Mouse (Mus musculus) left cerebral cortex, postnatal 36 days (tissue): ENCODE data around the gene Arhgap6. TPM values are rescaled to one million over a fixed set of nuclear protein-coding genes. Genes with fewer than 3 reads are reported as not detected.

Source experiments
- DNase-seq, 2 experiments: peaks; one replicate each; pipeline ENCODE4 v3.0.0; 2021 to 2022; ENCODE audit warnings: low spot score in 2 of 2, mixed read lengths in 1 of 2
- intact Hi-C: fragments of 180-260 bp; cut with DNase I; formaldehyde crosslinking; loops from one replicate; pipeline ENCODE4 v1.15.1; 2025
- total RNA-seq, 2 experiments: library from RNA; stranded (reverse); gene quantifications; 2 replicates each; pipeline ENCODE4 v1.2.3; 2021

The Arhgap6 gene
- 10 to 100 TPM in 1 of 2 experiments, 1 to 10 TPM in 1; 6.4 to 10.5 TPM for total RNA-seq

DNA sequence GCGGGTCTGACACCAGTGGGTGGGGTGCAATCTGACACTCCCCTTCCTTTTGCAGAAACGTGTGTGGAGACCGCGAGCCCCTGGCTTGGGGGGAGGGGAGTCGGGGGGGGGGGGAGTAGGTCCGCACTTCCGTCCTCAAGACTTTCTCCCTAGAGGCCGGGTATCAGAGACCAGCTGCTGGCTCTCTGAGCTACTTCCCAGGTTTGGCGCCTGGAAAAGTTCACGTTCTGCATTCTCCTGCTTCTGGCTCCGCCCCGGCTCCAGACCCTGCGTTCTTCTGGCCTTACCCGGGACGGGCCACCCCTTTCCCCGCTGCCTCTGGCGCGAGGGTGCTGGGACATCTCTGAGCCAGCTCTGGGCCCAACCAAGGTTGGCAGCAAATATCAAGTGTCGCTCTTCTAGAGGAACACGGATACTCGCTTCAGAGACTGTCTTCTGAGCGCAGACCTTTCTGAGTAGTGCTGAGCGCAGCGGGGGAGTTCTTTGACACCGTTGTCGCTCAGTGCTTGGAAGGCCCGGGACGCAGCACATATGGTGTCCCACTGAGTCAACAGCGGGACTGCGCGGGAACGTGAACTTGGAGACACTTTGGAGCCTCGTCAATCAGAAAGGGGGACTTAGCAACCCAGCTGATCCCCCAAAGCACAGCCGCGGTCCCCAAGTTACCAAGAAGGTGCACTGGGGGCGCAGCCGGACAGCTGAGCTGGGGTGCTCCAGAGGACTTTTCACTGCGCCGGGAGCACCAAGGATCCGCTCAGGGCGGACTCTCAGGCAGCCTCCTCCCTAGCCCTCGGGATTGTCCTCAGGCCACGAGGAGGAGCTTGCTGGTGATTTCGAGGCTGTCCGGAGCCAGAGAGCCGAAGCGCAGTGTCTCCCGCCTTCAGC lies at the start of gene Arhgap6:
Gene Arhgap6, plus strand, starts transcription at position 126 of the 885 bp plus-strand sequence.
- intact Hi-C loops, result no loop called here
- peak; percentile 2 to 4 for DNase-seq

- intact Hi-C loops, result no loop called here
- DNase-seq, result no peak
Observed at GRCm38 (mm10) chrX:168747011-168747410, 47.9 kb upstream of the Arhgap6 start.

DNA sequence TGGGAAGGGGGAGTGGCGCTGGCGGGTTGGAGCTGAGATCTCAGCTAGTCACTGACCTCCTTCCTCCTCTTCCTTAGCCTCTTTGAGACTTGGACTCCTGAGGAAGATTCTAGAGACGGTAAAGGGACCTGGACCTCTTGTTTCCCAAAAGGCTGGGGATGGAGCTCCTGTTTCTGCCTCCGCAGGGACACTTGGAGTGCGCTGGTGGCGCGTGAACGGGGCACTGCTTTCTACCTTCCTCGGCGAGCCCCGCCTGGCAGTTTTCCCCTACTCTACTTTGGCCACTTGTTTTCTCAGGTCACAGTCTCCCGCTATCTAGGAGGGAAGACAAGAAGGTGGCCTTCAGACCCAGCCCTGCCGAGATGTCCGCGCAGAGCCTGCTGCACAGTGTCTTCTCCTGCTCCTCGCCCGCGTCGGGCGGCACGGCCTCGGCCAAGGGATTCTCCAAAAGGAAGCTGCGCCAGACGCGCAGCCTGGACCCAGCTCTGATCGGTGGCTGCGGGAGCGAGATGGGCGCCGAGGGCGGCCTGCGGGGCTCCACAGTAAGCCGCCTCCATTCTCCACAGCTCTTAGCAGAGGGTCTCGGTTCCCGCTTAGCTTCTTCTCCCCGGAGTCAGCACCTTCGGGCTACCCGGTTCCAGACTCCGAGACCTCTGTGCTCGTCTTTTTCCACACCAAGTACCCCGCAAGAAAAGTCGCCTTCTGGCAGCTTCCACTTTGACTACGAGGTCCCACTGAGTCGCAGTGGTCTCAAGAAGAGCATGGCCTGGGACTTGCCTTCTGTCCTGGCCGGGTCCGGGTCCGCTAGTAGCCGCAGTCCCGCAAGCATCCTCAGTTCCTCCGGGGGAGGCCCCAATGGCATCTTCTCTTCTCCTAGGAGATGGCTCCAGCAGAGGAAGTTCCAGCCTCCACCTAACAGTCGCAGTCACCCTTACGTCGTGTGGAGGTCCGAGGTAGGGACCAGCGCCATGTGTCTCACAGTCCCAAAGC lies 1.3 kb downstream of the Arhgap6 start:
- intact Hi-C loops, result no loop called here
- DNase-seq, result peak; percentile 4 to 7

DNA sequence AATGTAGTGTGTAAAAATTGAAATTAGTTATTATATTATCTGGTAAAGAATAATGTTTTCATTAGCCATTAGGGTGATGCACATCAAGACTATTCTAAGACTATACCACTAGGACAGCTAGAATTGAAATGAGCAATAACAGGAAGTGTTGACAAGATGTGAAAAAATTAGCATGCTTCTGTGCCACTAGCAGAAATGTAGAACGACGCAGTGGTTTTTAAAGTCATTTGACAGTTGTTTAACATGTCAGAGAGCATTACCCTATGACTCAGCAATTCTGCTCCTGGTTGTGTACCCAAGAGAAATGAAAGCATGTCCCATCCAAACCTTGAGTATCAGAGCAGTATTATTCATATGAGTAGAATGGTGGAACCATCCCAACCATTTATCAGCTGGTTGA lies 9.8 kb downstream of the Arhgap6 start:
- intact Hi-C loops, result no loop called here

DNA sequence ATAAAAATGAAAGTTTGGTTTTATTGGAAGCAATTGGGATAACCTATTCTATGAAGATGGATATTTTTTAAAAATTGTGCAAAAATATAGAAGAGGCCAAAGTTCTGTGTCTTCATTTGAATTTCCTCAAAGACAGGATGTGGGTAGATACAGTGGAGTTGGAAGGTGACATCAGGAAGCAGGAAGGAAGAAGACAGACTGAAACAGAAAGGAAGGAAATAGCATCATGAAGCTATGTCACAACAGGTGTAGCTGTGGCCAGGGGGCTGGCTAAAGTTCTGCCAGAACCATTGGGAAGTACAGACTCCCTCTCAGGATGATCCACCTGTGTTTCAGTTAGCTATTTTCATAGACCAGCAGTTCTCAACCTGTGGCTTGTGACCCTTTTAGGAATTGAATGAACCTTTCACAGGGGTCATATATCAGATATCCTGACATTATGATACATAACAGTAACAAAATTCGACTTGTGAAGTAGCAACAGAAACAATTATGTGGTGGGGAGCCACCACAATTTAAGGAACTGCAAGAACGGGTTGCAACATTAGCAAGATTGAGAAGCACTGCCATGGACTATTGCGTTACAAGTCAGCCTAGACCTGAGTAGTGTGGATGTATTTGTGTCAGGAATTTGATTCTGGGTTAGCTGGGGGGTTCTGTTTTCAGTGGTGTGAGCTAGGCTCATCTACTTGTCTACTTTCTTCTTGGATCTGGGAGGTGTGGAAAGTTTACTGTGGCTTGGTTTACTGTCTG lies 15.8 kb downstream of the Arhgap6 start:
- intact Hi-C loops, result no loop called here
- DNase-seq, result no peak

More for the DNA sequence above, 9.8 kb downstream of the Arhgap6 start:
- no peak for DNase-seq

DNA sequence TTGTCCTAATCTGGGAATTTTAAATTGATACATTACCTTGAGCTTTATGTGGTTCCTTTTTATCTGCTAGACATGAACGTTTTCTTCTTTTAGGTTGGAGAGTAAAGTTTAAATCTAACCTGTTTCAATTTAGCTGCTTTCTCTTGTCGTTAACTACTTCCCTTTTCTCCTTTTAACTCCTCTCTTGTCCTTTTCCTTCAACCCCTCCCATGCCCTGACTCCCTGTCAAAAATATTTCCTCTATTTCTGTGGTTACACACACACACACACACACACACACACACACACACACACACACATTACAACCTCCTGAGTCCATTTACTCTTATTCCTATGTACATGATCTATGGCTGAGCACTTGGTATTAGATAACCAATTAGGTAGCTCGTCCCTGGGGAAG lies 24.0 kb downstream of the Arhgap6 start:
- DNase-seq, result no peak
- intact Hi-C loops, result no loop called here

DNA sequence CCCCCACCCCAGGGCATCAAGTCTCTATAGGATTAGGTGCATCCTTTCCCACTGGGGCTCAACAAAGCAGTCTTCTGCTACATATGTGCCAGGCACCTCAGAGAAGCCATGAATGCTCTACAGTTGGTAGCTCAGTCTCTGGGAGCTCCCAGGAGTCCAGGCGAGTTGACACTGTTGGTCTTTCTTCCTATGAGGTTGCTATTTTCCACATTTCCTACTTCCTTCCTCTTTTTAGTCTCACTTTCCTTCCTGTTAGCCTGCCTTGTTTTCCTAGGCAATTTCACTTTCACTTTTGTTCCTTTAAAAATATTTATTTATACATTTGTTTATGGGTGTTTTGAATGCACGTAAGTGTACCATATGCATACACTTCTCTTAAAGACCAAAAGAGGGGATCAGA lies 29.3 kb downstream of the Arhgap6 start:
- intact Hi-C loops, result no loop called here

GRCm38 (mm10) chrX:168832343-168832742 lies 37.4 kb downstream of the Arhgap6 start:
- DNase-seq, result no peak
- intact Hi-C loops, result no loop called here

More for the DNA sequence above, 29.3 kb downstream of the Arhgap6 start:
- DNase-seq, result no peak

DNA sequence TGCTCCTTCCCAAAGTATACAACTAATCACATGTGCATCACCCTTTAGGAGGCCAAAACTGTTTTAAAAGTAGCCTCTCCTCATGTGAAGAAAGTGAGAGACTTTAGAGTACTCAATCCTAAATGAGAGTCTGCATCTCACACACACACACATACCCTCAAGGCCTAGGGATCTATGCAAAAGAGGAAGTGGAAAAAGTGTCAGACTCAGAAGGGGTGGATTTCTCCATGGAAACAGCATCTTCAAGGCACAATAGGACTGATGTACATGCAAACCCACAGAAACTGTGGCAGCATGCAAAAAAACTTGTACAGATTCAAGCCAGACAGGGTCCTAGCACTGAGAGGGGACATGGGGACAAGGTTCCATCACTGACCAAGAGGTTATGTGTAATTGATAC lies 53.2 kb downstream of the Arhgap6 start:
- no peak for DNase-seq
- intact Hi-C loops, result no loop called here

GRCm38 (mm10) chrX:168874688-168875087 lies 79.8 kb downstream of the Arhgap6 start:
- no peak for DNase-seq
- intact Hi-C loops, result no loop called here

DNA sequence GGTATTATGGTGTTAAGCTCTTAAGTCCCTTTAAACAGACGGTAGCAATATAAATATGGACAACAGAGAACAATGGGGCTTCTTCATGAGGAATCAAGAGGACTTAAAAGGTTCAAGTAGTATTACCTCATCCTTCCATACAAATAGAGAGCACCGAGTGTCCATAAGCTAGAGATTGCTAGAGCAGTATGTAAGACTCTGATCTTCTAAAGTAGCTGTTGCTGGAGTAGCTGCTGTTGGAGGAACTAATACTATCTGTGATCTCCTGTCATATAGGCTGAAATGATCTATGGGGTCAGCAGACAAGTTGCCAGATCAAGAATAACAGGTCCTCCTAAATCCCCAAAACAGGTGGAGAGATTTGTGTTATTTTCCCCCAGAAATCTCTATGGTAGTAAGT lies 108.7 kb downstream of the Arhgap6 start:
- intact Hi-C loops, result no loop called here
- DNase-seq, result no peak

DNA sequence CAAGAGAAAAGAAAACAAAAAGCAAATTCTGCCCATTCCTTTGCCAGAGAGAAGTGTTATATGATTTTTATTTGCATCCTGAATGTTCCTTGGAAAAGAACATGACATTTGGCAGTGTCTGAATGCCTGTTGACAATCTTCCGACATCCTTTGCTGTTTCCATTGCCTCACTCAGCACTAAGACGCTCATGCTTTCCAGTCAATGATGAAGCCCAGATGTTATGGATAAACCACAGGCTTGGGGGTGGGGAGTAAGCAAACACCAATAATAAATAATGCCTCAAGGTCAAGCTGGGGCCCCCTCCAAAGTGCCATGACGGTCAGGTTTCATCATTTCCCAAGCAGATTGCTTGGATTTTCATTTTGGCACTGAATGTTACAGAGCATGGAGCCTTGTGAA lies 109.2 kb downstream of the Arhgap6 start:
- intact Hi-C loops, result no loop called here
- no peak for DNase-seq

DNA sequence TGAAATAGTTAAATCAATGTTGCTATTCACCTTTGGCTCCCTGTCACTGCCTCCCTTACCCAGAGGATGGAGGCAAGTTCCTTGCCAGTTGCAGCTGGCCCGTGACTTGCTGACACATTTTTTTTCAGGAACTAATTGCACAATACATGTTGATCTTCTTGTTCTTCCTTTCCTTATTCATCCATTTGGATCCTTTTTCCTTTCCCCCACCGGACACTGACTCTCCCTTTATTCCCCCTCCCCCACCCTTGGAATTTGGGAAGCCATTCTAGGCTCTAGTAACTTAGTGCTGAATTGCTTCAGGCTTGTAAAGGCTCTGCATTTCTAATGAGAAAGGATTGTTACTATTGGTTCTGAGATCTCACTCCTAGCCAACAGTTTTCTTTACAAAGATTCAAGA lies 112.7 kb downstream of the Arhgap6 start:
- no peak for DNase-seq
- intact Hi-C loops, result no loop called here

DNA sequence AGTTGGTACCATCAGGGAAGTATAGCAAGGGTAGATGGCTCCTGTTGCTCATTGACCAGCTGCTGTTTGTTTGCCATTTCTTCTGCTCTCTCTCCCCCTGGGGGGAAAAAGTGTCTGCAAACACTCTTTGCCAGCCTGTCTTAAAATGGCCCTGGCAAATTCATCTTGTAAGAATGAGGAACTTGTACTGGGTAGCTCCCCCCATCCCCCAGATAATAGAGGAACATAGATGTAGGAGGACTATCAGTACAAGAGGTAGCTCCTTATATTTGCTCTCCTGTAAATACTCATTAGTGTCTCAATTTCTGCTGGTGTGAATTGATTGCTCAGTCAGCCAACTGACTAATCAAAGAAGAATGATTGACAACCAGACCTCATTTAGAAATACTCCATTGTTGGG lies 118.6 kb downstream of the Arhgap6 start:
- intact Hi-C loops, result no loop called here
- DNase-seq, result no peak

DNA sequence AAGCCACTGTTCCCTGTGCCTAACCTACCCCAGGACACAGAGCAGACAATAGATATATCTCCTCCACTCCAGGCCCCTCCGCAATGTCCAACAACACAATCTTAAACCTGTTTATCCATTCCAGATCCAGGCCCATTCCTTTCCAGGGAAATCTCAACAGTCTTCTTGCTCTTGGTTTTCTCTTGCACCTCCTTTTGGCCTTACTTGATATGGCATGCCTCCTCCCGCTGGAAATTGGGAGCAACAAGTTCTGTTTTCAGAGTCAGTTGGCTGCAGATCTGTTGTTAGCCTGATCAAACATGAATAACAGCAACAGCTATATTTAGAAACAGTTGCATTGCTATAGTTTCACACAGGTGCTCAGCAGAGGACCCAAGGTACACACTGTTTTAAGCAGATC lies 126.0 kb downstream of the Arhgap6 start:
- intact Hi-C loops, result no loop called here
- no peak for DNase-seq

GRCm38 (mm10) chrX:168932420-168932819 lies 137.5 kb downstream of the Arhgap6 start:
- intact Hi-C loops, result loop anchor here (5.0 kb wide), 1 partner anchor 215 kb away; no protein-coding TSS in a partner anchor
- no peak for DNase-seq

DNA sequence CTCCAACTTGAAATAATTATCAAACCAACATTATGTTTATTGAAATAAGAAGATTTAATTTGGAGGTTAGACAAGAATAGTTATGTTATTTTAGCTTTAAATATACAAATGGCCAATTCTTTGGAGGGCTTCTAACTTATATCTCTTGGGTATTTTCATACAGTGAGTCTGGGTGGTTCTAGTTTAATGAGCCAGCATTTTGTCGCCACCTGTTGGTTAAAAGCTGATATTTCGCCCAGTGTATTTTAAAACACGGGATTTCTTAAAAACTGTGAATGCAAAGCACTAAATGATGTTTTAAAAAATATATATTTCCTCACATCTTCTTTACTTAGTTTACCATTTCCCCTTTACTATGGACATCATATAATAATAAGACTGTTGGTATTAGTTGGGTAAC lies 140.5 kb downstream of the Arhgap6 start:
- intact Hi-C loops, result loop anchor here (5.0 kb wide), 2 partner anchors 263 to 278 kb away; partner anchors contain the start of gene Msl3
- no peak for DNase-seq

GRCm38 (mm10) chrX:168937941-168938340 lies 143.0 kb downstream of the Arhgap6 start:
- DNase-seq, result no peak
- intact Hi-C loops, result loop anchor here (1.0 to 5.0 kb wide), 4 partner anchors 147 to 361 kb away; partner anchors contain the start of gene Msl3

DNA sequence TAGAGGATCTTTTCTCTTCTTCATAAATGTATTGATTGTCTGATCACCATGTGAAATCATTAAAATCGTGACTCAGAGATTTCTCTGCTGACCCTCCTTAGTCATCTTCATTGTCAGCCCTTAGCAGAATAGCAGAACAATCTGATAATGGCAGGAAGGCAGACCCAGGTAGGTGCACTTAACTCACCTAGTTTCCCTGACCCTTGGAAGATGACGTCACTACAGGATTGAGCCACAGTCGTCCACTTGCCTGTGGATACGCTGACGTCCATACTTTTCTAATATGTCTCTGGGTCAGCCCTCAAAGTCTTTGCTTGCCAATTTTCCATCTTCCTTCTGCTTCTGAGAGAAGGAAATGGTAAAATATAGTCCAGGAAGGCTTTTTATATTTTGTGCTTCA lies 146.8 kb downstream of the Arhgap6 start:
- intact Hi-C loops, result no loop called here
- DNase-seq, result no peak
